ENCODE assay signal across 17 mouse cellular contexts in the genomic region with DNA sequence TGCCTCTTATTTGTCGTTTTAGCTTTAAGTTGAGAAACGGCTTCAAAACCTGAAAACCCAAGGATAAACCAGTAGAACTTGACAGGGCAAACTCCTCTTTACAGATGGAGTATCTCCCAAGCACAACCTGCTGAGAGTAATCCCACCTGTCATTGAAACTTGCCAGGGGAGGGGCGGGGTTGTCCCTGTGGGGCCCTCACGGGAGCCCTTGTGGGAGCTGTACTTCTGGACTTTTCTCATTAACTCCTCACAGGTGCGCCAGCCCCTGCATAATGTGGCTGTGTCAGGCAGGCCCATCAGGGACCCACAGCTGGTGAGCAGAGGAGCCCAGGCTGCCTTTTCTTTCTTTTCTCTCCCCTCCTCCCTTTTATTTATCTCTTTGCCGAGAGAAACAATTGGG.
DNase-seq lines count a peak whose midpoint lies in the region; ATAC-seq and TF ChIP-seq lines count a peak whose summit lies in the region.
"Had no signal": no experiment of that assay in that cellular context is flagged by ENCODE, and none has a peak within 500 bp of the region (broad histone marks: within the 10 kb centered on the region; RNA-seq: fewer than 3 reads in every experiment).

No protein-coding gene starts in this region.

- TF ChIP-seq EP300 in CH12.LX (IDR thresholded peaks at IDR 0.05; ENCODE audit: low read length), result no peak

- no peak for TF ChIP-seq RAD21 in CH12.LX (IDR thresholded peaks at IDR 0.05; ENCODE audit: low read depth, low read length)

- H3K4me3 ChIP-seq in forebrain, embryonic 10.5 days, result no peak overlapping the region
- H3K4me3 ChIP-seq in forebrain, embryonic 14.5 days (ENCODE audit: low read depth, low read length), result no peak overlapping the region
- no peak overlapping the region for H3K4me3 ChIP-seq in CH12.LX (replicated peaks in 1 of 3; ENCODE audit: low read depth in 2 of 3, low read length in 2 of 3, poor library complexity in 1 of 3)
- no peak overlapping the region for H3K4me3 ChIP-seq in embryonic facial prominence, embryonic 15.5 days (replicated peaks)
- H3K4me3 ChIP-seq in intestine, postnatal 0 days (ENCODE audit: low read depth, low read length), result no peak overlapping the region
- H3K4me3 ChIP-seq: forebrain, embryonic 13.5 days; gastrocnemius, adult 2 months; heart, embryonic 10.5 days; hindbrain, embryonic 13.5 days had no signal

- peak overlapping the region; percentile 22; the same call in 1 of the 2 replicates for H3K27ac ChIP-seq in forebrain, embryonic 10.5 days
- H3K27ac ChIP-seq in forebrain, embryonic 14.5 days (ENCODE audit: low read depth, low read length), result no peak overlapping the region
- no peak overlapping the region for H3K27ac ChIP-seq in CH12.LX (ENCODE audit: insufficient read depth, low read depth)
- peak overlapping the region; percentile 45; the same call in 1 of the 2 replicates for H3K27ac ChIP-seq in embryonic facial prominence, embryonic 15.5 days (replicated peaks)
- no peak overlapping the region for H3K27ac ChIP-seq in intestine, postnatal 0 days (ENCODE audit: low read depth, low read length)
- H3K27ac ChIP-seq: forebrain, embryonic 13.5 days; gastrocnemius, adult 2 months; heart, embryonic 10.5 days; hindbrain, embryonic 13.5 days; hindbrain, postnatal 0 days had no signal

- TF ChIP-seq POLR2A in CH12.LX (IDR thresholded peaks at IDR 0.05; ENCODE audit: low read depth, low read length), result no peak

- 8% methylated on average over 6 of the region's 6 CpGs for WGBS in forebrain, embryonic 10.5 days
- 18% methylated on average over 6 of the region's 6 CpGs for WGBS in forebrain, embryonic 14.5 days
- WGBS in embryonic facial prominence, embryonic 15.5 days, result 21% methylated on average over 6 of the region's 6 CpGs
- WGBS in intestine, postnatal 0 days, result 26% methylated on average over 6 of the region's 6 CpGs

- H3K9me3 ChIP-seq in forebrain, embryonic 10.5 days, result no peaks in the 10 kb centered on the region
- H3K9me3 ChIP-seq in forebrain, embryonic 14.5 days (replicated peaks; ENCODE audit: control insufficient read depth, low read length), result no peaks in the 10 kb centered on the region
- H3K9me3 ChIP-seq in CH12.LX (replicated peaks; ENCODE audit: low read length), result no peaks in the 10 kb centered on the region
- no peaks in the 10 kb centered on the region for H3K9me3 ChIP-seq in embryonic facial prominence, embryonic 15.5 days (replicated peaks)
- H3K9me3 ChIP-seq in intestine, postnatal 0 days (ENCODE audit: control insufficient read depth), result no peaks in the 10 kb centered on the region
- H3K9me3 ChIP-seq: forebrain, embryonic 13.5 days; heart, embryonic 10.5 days; hindbrain, embryonic 13.5 days had no signal

- H3K9ac ChIP-seq in forebrain, embryonic 14.5 days (ENCODE audit: low read length), result no peak overlapping the region
- no peak overlapping the region for H3K9ac ChIP-seq in CH12.LX (ENCODE audit: insufficient read depth, low read depth)
- no peak overlapping the region for H3K9ac ChIP-seq in embryonic facial prominence, embryonic 15.5 days
- no peak overlapping the region for H3K9ac ChIP-seq in intestine, postnatal 0 days (ENCODE audit: low read depth, low read length)
- H3K9ac ChIP-seq: forebrain, embryonic 13.5 days; hindbrain, embryonic 13.5 days had no signal

- dilution Hi-C loops in CH12.LX (cut with MboI; ENCODE audit: extremely low pct_ligation_motif_present, extremely low pct_unique_long_range_greater_than_20kb, low sequenced_read_pairs), result no loop called here

- H3K4me1 ChIP-seq in forebrain, embryonic 10.5 days, result peaks cover 20% of the 10 kb centered on the region
- H3K4me1 ChIP-seq in forebrain, embryonic 14.5 days (ENCODE audit: control insufficient read depth, insufficient read depth, low read length), result peaks cover 18% of the 10 kb centered on the region
- H3K4me1 ChIP-seq in CH12.LX (ENCODE audit: control insufficient read depth in 1 of 2, insufficient read depth in 2 of 2), result peaks cover 0 to 23% of the 10 kb centered on the region in 2 experiments; a peak in 2 of 4 replicates
- peaks cover 9% of the 10 kb centered on the region; the same call in 1 of the 2 replicates for H3K4me1 ChIP-seq in embryonic facial prominence, embryonic 15.5 days
- H3K4me1 ChIP-seq in intestine, postnatal 0 days (replicated peaks; ENCODE audit: control insufficient read depth, insufficient read depth, low read length), result 0 out of 2 replicates have a peak, but pooled peaks cover 6% of the 10 kb centered on the region

- in situ Hi-C loops in CH12.LX (cut with MboI; ENCODE audit: low pct_ligation_motif_present, low pct_unique_long_range_greater_than_20kb, low sequenced_read_pairs), result no loop called here

- no peak for TF ChIP-seq CTCF in CH12.LX (conservative IDR thresholded peaks at IDR 0.05 in 1 of 2, IDR thresholded peaks at IDR 0.05 in 1 of 2; ENCODE audit: low read depth in 2 of 2, low read length in 2 of 2)
- no peak for TF ChIP-seq CTCF in intestine, postnatal 0 days (IDR thresholded peaks at IDR 0.05; ENCODE audit: low read depth)

- H3K79me2 ChIP-seq in CH12.LX (replicated peaks; ENCODE audit: control insufficient read depth, extremely low read depth, insufficient read depth, poor library complexity, severe bottlenecking), result no peaks in the 10 kb centered on the region

- no peak for ATAC-seq in forebrain, embryonic 14.5 days
- ATAC-seq in embryonic facial prominence, embryonic 15.5 days (ENCODE audit: insufficient number of reproducible peaks, low FRiP score, low TSS enrichment, low read depth), result no peak
- peak; percentile 67 for ATAC-seq in intestine, postnatal 0 days

- peaks cover 88% of the 10 kb centered on the region for H3K27me3 ChIP-seq in forebrain, embryonic 10.5 days (ENCODE audit: poor library complexity, severe bottlenecking)
- H3K27me3 ChIP-seq in forebrain, embryonic 14.5 days (replicated peaks; ENCODE audit: control insufficient read depth, insufficient read depth, low read length), result 0 out of 2 replicates have a peak, but pooled peaks cover 3% of the 10 kb centered on the region
- peaks cover 3% of the 10 kb centered on the region for H3K27me3 ChIP-seq in CH12.LX (replicated peaks)
- no peaks in the 10 kb centered on the region for H3K27me3 ChIP-seq in embryonic facial prominence, embryonic 15.5 days
- H3K27me3 ChIP-seq in intestine, postnatal 0 days (replicated peaks; ENCODE audit: control insufficient read depth, insufficient read depth, low read length), result no peaks in the 10 kb centered on the region

- H3K4me2 ChIP-seq in forebrain, embryonic 14.5 days (ENCODE audit: low read length), result no peak overlapping the region
- no peak overlapping the region for H3K4me2 ChIP-seq in CH12.LX (ENCODE audit: insufficient read depth, low read depth, poor library complexity, severe bottlenecking)
- no peak overlapping the region for H3K4me2 ChIP-seq in embryonic facial prominence, embryonic 15.5 days (replicated peaks)
- H3K4me2 ChIP-seq in intestine, postnatal 0 days (replicated peaks; ENCODE audit: low read depth), result peak overlapping the region; percentile 24
- H3K4me2 ChIP-seq: forebrain, embryonic 13.5 days; hindbrain, embryonic 13.5 days had no signal

- no peak for DNase-seq in forebrain, embryonic 10.5 days (ENCODE audit: extremely low spot score, low spot score)
- no peak for DNase-seq in forebrain, embryonic 14.5 days (ENCODE audit: low spot score)
- DNase-seq in CH12.LX (ENCODE audit: extremely low read depth), result no peak
- DNase-seq in urinary bladder, adult 2 months (ENCODE audit: low spot score), result no peak
- no peak for DNase-seq in ovary, adult 18-20 months (ENCODE audit: low spot score)
- DNase-seq in gastrocnemius, postnatal 25 days, result no peak
- DNase-seq: adrenal gland, adult 8-10 months; heart, adult 18-20 months; heart, postnatal 14 days; kidney, adult 11 months had no signal

- no peaks in the 10 kb centered on the region for H3K36me3 ChIP-seq in forebrain, embryonic 10.5 days (replicated peaks)
- H3K36me3 ChIP-seq in forebrain, embryonic 14.5 days (ENCODE audit: control insufficient read depth, insufficient read depth, low read length), result no peaks in the 10 kb centered on the region
- no peaks in the 10 kb centered on the region for H3K36me3 ChIP-seq in CH12.LX (replicated peaks in 1 of 2; ENCODE audit: control insufficient read depth in 1 of 2, insufficient read depth in 1 of 2, low read length in 1 of 2)
- no peaks in the 10 kb centered on the region for H3K36me3 ChIP-seq in embryonic facial prominence, embryonic 15.5 days
- H3K36me3 ChIP-seq in intestine, postnatal 0 days (ENCODE audit: control insufficient read depth, insufficient read depth), result no peaks in the 10 kb centered on the region
- H3K36me3 ChIP-seq: heart, embryonic 10.5 days; hindbrain, embryonic 13.5 days had no signal

TF ChIP-seq in CH12.LX, 34 proteins besides CTCF, POLR2A, EP300 and RAD21:
- TF ChIP-seq SIN3A (IDR thresholded peaks at IDR 0.05; ENCODE audit: low read length) (no peak), ZMIZ1 (IDR thresholded peaks at IDR 0.05; ENCODE audit: low read depth, low read length) (no peak), E2F4 (IDR thresholded peaks at IDR 0.05; ENCODE audit: insufficient replicate concordance, low read depth, low read length) (no peak), JUN (IDR thresholded peaks at IDR 0.05; ENCODE audit: insufficient read depth, low read depth, low read length) (no peak), BHLHE40 (IDR thresholded peaks at IDR 0.05; ENCODE audit: low read depth, low read length) (0 out of 2 replicates have a peak, but pooled peaks have one; percentile 19), POLR2AphosphoS2 (IDR thresholded peaks at IDR 0.05; ENCODE audit: low read depth, low read length) (no peak)

Comparison
In these comparisons a context has a peak if more than half of its experiments do, and no peak if none do; other contexts are left out.
1. H3K27ac ChIP-seq: peak in forebrain, embryonic 10.5 days (single experiment) and embryonic facial prominence, embryonic 15.5 days (single experiment); none in forebrain, embryonic 14.5 days (single experiment), CH12.LX (single experiment) and intestine, postnatal 0 days (single experiment).